Mouse (Mus musculus): Measurements from ENCODE around the gene 4931409K22Rik. TPM values are rescaled to one million over a fixed set of nuclear protein-coding genes. Genes with fewer than 3 reads are reported as not detected.
"Not testable (repeated sequence)": the region's sequence is repeated elsewhere in the genome, so short reads cannot be mapped to it uniquely, and the experiment has no call there.

Gene 4931409K22Rik
- polyA plus RNA-seq, 1 experiment from 2014 or later, result not detected

- WGBS, result 63% methylated on average over 6 of the region's 6 CpGs
- Histone ChIP-seq H3K27ac (ENCODE audit: low read depth, low read length) (peak overlapping the region; percentile 77), H3K4me2 (replicated peaks; ENCODE audit: low read depth) (peak overlapping the region; percentile 92), H3K4me3 (ENCODE audit: low read depth, low read length) (peak overlapping the region; percentile 43), H3K9me3 (ENCODE audit: control insufficient read depth) (no peaks in the 10 kb centered on the region), H3K36me3 (ENCODE audit: control insufficient read depth, insufficient read depth) (peaks cover 18% of the 10 kb centered on the region), H3K4me1 (replicated peaks; ENCODE audit: control insufficient read depth, insufficient read depth, low read length) (0 out of 2 replicates have a peak, but pooled peaks cover 4% of the 10 kb centered on the region), H3K9ac (ENCODE audit: low read depth, low read length) (peak overlapping the region; percentile 51; the same call in 1 of the 2 replicates), H3K27me3 (replicated peaks; ENCODE audit: control insufficient read depth, insufficient read depth, low read length) (no peaks in the 10 kb centered on the region)
- no peak for ATAC-seq
- no peak; the same call in 1 of the 2 replicates for TF ChIP-seq CTCF (IDR thresholded peaks at IDR 0.05; ENCODE audit: low read depth)
These were observed 21.7 kb upstream of the 4931409K22Rik start for GRCm38 (mm10) chr5:24578109-24578963.

- H3K27ac ChIP-seq (ENCODE audit: low read depth, low read length), result peak within 1 kb of the TSS; percentile 77
- under 1% methylated on average over 48 of the region's 48 CpGs for WGBS
- 0 out of 2 replicates have a peak, but pooled peaks cover 4% of the 10 kb centered on the region for H3K4me1 ChIP-seq (replicated peaks; ENCODE audit: control insufficient read depth, insufficient read depth, low read length)
- peaks cover 28% of the 10 kb centered on the region for H3K36me3 ChIP-seq (ENCODE audit: control insufficient read depth, insufficient read depth)
- no peaks in the 10 kb centered on the region for H3K27me3 ChIP-seq (replicated peaks; ENCODE audit: control insufficient read depth, insufficient read depth, low read length)
- peak; percentile 97 for ATAC-seq
- no peaks in the 10 kb centered on the region for H3K9me3 ChIP-seq (ENCODE audit: control insufficient read depth)
- H3K4me2 ChIP-seq (replicated peaks; ENCODE audit: low read depth), result peak within 1 kb of the TSS; percentile 92
- peak within 1 kb of the TSS; percentile 73 for H3K4me3 ChIP-seq (ENCODE audit: low read depth, low read length)
- TF ChIP-seq CTCF (IDR thresholded peaks at IDR 0.05; ENCODE audit: low read depth), result no peak
- H3K9ac ChIP-seq (ENCODE audit: low read depth, low read length), result peak within 1 kb of the TSS; percentile 76
These were observed 20.7 kb upstream of the 4931409K22Rik start, which contains the start of gene Abcf2 for GRCm38 (mm10) chr5:24577183-24577929. Gene Abcf2 (minus strand): TSS chr5:24577467.

- ATAC-seq, result peak; percentile 20
- H3K27me3 ChIP-seq (replicated peaks; ENCODE audit: control insufficient read depth, insufficient read depth, low read length), result no peaks in the 10 kb centered on the region
- no peaks in the 10 kb centered on the region for H3K9me3 ChIP-seq (ENCODE audit: control insufficient read depth)
- no peak for TF ChIP-seq CTCF (IDR thresholded peaks at IDR 0.05; ENCODE audit: low read depth)
- H3K4me2 ChIP-seq (replicated peaks; ENCODE audit: low read depth), result peak overlapping the region; percentile 92
- H3K9ac ChIP-seq (ENCODE audit: low read depth, low read length), result peak overlapping the region; percentile 76
- 0 out of 2 replicates have a peak, but pooled peaks cover 4% of the 10 kb centered on the region for H3K4me1 ChIP-seq (replicated peaks; ENCODE audit: control insufficient read depth, insufficient read depth, low read length)
- WGBS, result 0% methylated on average over 32 of the region's 32 CpGs
- peaks cover 34% of the 10 kb centered on the region for H3K36me3 ChIP-seq (ENCODE audit: control insufficient read depth, insufficient read depth)
- peak overlapping the region; percentile 73 for H3K4me3 ChIP-seq (ENCODE audit: low read depth, low read length)
- peak overlapping the region; percentile 65 for H3K27ac ChIP-seq (ENCODE audit: low read depth, low read length)
These were observed 20.2 kb upstream of the 4931409K22Rik start for GRCm38 (mm10) chr5:24576801-24577182.

DNA sequence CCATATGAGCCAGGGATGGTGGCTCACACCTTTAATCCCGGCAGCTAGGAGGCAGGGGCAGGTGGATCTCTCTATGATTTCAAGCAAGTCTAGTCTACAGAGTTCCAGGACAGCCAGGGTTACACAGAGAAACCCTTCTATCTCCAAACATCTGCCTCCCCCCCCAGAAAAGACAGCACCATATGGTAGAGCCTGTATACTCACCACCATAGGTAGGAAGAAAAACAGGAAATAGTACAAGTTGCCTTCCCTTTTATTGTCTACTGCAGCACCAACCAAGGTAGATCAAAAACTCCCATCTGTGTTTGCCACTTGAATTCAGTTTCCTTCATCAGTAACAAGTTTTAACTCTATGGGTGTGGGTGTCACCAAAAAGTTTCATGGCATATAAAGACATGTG is 19.3 kb upstream of the 4931409K22Rik start:
- no peak overlapping the region for H3K4me3 ChIP-seq (ENCODE audit: low read depth, low read length)
- no peak for ATAC-seq
- no peaks in the 10 kb centered on the region for H3K27me3 ChIP-seq (replicated peaks; ENCODE audit: control insufficient read depth, insufficient read depth, low read length)
- H3K9ac ChIP-seq (ENCODE audit: low read depth, low read length), result peak overlapping the region; percentile 76; the same call in 1 of the 2 replicates
- 82% methylated on average over 1 of the region's 1 CpGs for WGBS
- H3K27ac ChIP-seq (ENCODE audit: low read depth, low read length), result no peak overlapping the region
- H3K4me2 ChIP-seq (replicated peaks; ENCODE audit: low read depth), result 0 out of 2 replicates have a peak overlapping the region, but pooled peaks have one; percentile 92
- H3K36me3 ChIP-seq (ENCODE audit: control insufficient read depth, insufficient read depth), result peaks cover 42% of the 10 kb centered on the region
- H3K4me1 ChIP-seq (replicated peaks; ENCODE audit: control insufficient read depth, insufficient read depth, low read length), result 0 out of 2 replicates have a peak, but pooled peaks cover 4% of the 10 kb centered on the region
- TF ChIP-seq CTCF (IDR thresholded peaks at IDR 0.05; ENCODE audit: low read depth), result no peak
- H3K9me3 ChIP-seq (ENCODE audit: control insufficient read depth), result no peaks in the 10 kb centered on the region

- ATAC-seq; H3K4me2 ChIP-seq (replicated peaks; ENCODE audit: low read depth); H3K27ac ChIP-seq (ENCODE audit: low read depth, low read length); H3K4me1 ChIP-seq (replicated peaks; ENCODE audit: control insufficient read depth, insufficient read depth, low read length); H3K9ac ChIP-seq (ENCODE audit: low read depth, low read length); H3K4me3 ChIP-seq (ENCODE audit: low read depth, low read length); H3K9me3 ChIP-seq (ENCODE audit: control insufficient read depth); H3K36me3 ChIP-seq (ENCODE audit: control insufficient read depth, insufficient read depth); H3K27me3 ChIP-seq (replicated peaks; ENCODE audit: control insufficient read depth, insufficient read depth, low read length): not testable (repeated sequence)
- 94% methylated on average over 7 of the region's 7 CpGs for WGBS
These were observed 1.3 kb downstream of the 4931409K22Rik start for GRCm38 (mm10) chr5:24555335-24555734.
